Mouse (Mus musculus) hindbrain, embryonic 16.5 days (tissue): Measurements from ENCODE around the gene Gm49416. TPM values are rescaled to one million over a fixed set of nuclear protein-coding genes. Genes with fewer than 3 reads are reported as not detected.

Experiments
- ATAC-seq: fragments of 200-750 bp; cut with Nextera tagmentation; 2 replicates; pipeline ENCODE4 v1.8.0; 2017; ENCODE audit warnings: moderate TSS enrichment, moderate library complexity
- H3K27ac ChIP-seq: fragments of 300-500 bp; sonication (generic); 2 replicates; pipeline ENCODE4 v1.5.1; 2014; ENCODE audit warnings: low read depth, mild to moderate bottlenecking, control low read depth, low read length, moderate library complexity
- H3K27me3 ChIP-seq: fragments of 300-500 bp; sonication (generic); replicated peaks from 2 replicates; pipeline ENCODE4 v1.6.1; 2014; ENCODE audit warnings: low read length; ENCODE audit not compliant: control insufficient read depth, insufficient read depth
- H3K36me3 ChIP-seq: fragments of 300-500 bp; sonication (generic); 2 replicates; pipeline ENCODE4 v1.6.1; 2014; ENCODE audit warnings: mild to moderate bottlenecking, low read length, moderate library complexity, mixed read lengths; ENCODE audit not compliant: control insufficient read depth, insufficient read depth
- H3K4me1 ChIP-seq: fragments of 300-500 bp; sonication (generic); 2 replicates; pipeline ENCODE4 v1.6.1; 2014; ENCODE audit warnings: low read depth, low read length; ENCODE audit not compliant: control insufficient read depth, insufficient read depth
- H3K4me2 ChIP-seq: fragments of 300-500 bp; sonication (generic); 2 replicates; pipeline ENCODE4 v1.6.1; 2014; ENCODE audit warnings: mild to moderate bottlenecking, low read length, control low read depth, moderate library complexity
- H3K4me3 ChIP-seq: fragments of 300-500 bp; sonication (generic); 2 replicates; pipeline ENCODE4 v1.5.1; 2014; ENCODE audit warnings: mild to moderate bottlenecking, low read length, control low read depth, moderate library complexity
- H3K9ac ChIP-seq: fragments of 300-500 bp; sonication (generic); 2 replicates; pipeline ENCODE4 v1.6.1; 2014; ENCODE audit warnings: low read depth, mild to moderate bottlenecking, control low read depth, low read length, moderate library complexity
- H3K9me3 ChIP-seq: fragments of 300-500 bp; sonication (generic); 2 replicates; pipeline ENCODE4 v1.6.1; 2014; ENCODE audit warnings: mild to moderate bottlenecking, low read length, moderate library complexity; ENCODE audit not compliant: control insufficient read depth
- WGBS: fragments of 180-500 bp; shearing (Covaris S2); extraction: QIAGEN DNeasy Blood & Tissue Kit; methylation state at CpG from one replicate; pipeline ENCODE4 v1.1.7; 2014; 5-methylcytosine and 5-hydroxymethylcytosine counted together
- polyA plus RNA-seq: library from polyadenylated mRNA; unstranded; fragments of >200 nt; fragmentation: Nextera tagmentation; extraction: Ambion mirVana; gene quantifications from 2 replicates; pipeline ENCODE4 v1.2.1, GENCODE M21; 2015

The Gm49416 gene
- polyA plus RNA-seq, 1 experiment from 2014 or later, result not detected

DNA sequence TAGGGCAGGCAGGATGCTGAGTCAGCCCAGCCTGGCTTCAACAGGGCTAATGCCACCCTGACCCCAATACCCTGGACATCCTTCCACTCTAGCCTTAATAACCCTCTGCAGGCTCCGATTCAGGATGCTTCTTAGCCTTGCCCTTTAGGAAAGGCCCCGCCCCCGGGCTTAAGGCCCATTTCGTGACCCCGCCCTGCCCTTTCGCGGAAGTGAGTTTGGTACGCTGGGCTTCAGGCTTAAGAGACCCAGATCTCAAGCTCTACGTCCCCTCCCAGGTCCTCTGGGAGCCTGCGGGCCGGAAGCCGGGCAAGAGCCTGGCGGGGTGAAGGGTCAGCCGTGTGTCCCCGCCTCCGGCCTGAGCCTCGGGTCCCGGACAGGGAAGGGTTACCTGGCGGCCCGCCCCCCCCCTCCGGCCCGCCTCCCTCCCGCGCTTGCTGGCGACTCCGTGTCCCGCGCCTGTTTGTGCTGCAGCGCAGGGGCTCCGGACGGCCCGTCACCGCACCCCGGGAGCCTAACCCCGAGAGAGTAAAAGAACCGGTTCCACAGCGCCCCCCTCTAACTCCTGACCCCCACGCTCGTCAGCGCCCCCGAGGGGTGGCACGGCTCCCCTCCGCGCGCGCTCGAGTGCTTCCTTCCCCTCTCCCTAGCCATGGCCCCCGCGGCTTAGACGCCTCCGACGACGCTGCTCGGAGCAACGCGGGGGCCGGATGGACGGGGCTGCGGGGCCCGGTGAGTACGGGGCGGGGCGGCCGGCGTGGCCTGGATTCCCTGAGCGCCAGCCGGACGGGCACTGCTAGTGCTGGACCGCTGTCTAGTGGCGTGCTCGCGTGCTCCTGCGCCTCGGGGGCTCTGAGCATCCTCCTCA lies 40.7 kb downstream of the Gm49416 start, which contains the start of the genes Rom1 and Eml3:
Rom1 (minus strand) TSS at position 133 of the 865 bp plus-strand sequence.
Eml3 (plus strand) TSS at position 329 of the 865 bp plus-strand sequence.
- Histone ChIP-seq H3K27ac (peak within 1 kb of the TSS; percentile 55; the same call in 1 of the 2 replicates), H3K27me3 (0 out of 2 replicates have a peak, but pooled peaks cover 2% of the 10 kb centered on the region), H3K9me3 (no peaks in the 10 kb centered on the region), H3K4me2 (peak within 1 kb of the TSS; percentile 72), H3K9ac (peak within 1 kb of the TSS; percentile 73), H3K4me1 (peaks cover 8% of the 10 kb centered on the region), H3K36me3 (peaks cover 14% of the 10 kb centered on the region), H3K4me3 (peak within 1 kb of the TSS; percentile 57)
- peak; percentile 59 for ATAC-seq
- WGBS, result under 1% methylated on average over 66 of the region's 74 CpGs

DNA sequence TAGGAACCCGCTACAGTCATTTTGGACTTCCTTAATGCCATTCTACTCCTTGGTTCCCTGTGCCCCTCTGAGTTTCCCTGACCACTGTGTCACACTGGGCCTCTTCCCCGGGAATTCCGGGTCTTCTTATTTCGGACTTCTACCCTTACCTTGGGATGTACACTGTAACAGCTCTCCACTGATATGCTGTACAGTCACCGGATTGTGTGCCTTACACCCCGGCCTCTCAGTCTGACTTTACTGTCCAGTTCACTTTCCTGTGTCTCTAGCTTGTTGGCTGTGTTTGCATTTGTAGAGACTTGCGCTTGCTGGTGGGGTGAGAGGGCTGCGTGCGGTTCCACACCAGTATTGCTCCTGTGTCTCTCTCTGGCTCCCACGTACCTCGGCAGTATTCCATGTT lies 41.4 kb downstream of the Gm49416 start:
- Histone ChIP-seq H3K36me3 (peaks cover 14% of the 10 kb centered on the region), H3K27ac (no peak overlapping the region), H3K4me1 (peaks cover 8% of the 10 kb centered on the region), H3K9ac (peak overlapping the region; percentile 73), H3K27me3 (0 out of 2 replicates have a peak, but pooled peaks cover 2% of the 10 kb centered on the region), H3K9me3 (no peaks in the 10 kb centered on the region), H3K4me3 (peak overlapping the region; percentile 57), H3K4me2 (peak overlapping the region; percentile 72)
- 17% methylated on average over 11 of the region's 11 CpGs for WGBS
- no peak for ATAC-seq

- no peak for ATAC-seq
- peaks cover 8% of the 10 kb centered on the region for H3K4me1 ChIP-seq
- H3K27me3 ChIP-seq, result 0 out of 2 replicates have a peak, but pooled peaks cover 2% of the 10 kb centered on the region
- H3K4me2 ChIP-seq, result no peak overlapping the region; the same call in 1 of the 2 replicates
- 82% methylated on average over 7 of the region's 7 CpGs for WGBS
- no peak overlapping the region for H3K9ac ChIP-seq
- no peak overlapping the region for H3K4me3 ChIP-seq
- peaks cover 11% of the 10 kb centered on the region for H3K36me3 ChIP-seq
- H3K27ac ChIP-seq, result no peak overlapping the region
- H3K9me3 ChIP-seq, result no peaks in the 10 kb centered on the region
Observed at GRCm38 (mm10) chr19:8930771-8931170, 42.0 kb downstream of the Gm49416 start.

DNA sequence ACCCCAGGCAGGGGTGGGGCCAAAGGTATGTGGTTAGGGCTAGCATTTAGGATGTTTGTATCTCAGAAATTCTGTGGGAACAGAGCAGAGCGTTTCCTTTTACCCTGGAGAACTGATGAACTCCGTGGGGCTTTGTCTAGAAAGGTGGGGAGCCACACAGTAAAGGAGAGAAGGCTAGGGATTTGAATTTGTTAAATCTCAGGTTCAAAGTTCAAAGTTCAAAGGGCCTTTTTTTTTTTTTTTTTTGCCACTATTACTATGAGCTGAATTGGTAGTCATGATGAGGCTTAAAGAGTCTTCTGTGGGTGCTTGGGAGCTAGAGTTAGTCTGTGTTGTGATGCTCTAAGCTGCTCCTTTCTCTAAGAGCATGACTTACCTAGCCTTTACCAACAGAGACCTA lies 48.0 kb downstream of the Gm49416 start:
- no peaks in the 10 kb centered on the region; the same call in 1 of the 2 replicates for H3K36me3 ChIP-seq
- ATAC-seq, result no peak
- H3K4me1 ChIP-seq, result peaks cover 6% of the 10 kb centered on the region
- no peaks in the 10 kb centered on the region for H3K27me3 ChIP-seq
- no peak overlapping the region for H3K4me3 ChIP-seq
- H3K9me3 ChIP-seq, result no peaks in the 10 kb centered on the region
- no peak overlapping the region for H3K4me2 ChIP-seq
- H3K9ac ChIP-seq, result no peak overlapping the region
- WGBS, result 89% methylated on average over 2 of the region's 2 CpGs
- H3K27ac ChIP-seq, result no peak overlapping the region

GRCm38 (mm10) chr19:8940526-8941133 lies 51.9 kb downstream of the Gm49416 start:
- Histone ChIP-seq H3K36me3 (peaks cover 6% of the 10 kb centered on the region), H3K27me3 (no peaks in the 10 kb centered on the region), H3K9ac (peak overlapping the region; percentile 49; the same call in 1 of the 2 replicates), H3K4me1 (peaks cover 22% of the 10 kb centered on the region), H3K4me2 (peak overlapping the region; percentile 71), H3K9me3 (no peaks in the 10 kb centered on the region), H3K27ac (no peak overlapping the region), H3K4me3 (no peak overlapping the region)
- no peak for ATAC-seq
- 80% methylated on average over 15 of the region's 15 CpGs for WGBS

DNA sequence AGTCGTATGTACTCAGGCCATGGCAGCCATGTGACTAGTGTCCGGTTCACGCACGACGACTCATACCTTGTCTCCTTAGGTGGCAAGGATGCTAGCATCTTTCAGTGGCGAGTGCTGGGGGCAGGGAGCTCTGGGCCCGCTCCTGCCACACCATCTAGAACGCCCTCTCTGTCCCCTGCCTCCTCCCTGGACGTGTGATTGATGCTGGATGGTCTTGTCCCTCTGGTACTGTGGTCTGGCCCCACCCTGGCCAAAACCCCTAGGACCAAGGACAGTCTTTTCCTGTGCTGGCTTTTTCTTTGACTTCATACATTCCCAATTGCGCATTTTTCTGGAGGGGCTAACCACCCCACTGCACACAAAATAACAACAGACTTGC lies 52.4 kb downstream of the Gm49416 start:
- Histone ChIP-seq H3K9me3 (no peaks in the 10 kb centered on the region), H3K4me3 (peak overlapping the region; percentile 89), H3K4me2 (peak overlapping the region; percentile 71), H3K27me3 (no peaks in the 10 kb centered on the region), H3K4me1 (peaks cover 22% of the 10 kb centered on the region), H3K9ac (peak overlapping the region; percentile 49), H3K27ac (0 out of 2 replicates have a peak overlapping the region, but pooled peaks have one; percentile 9), H3K36me3 (peaks cover 8% of the 10 kb centered on the region)
- 29% methylated on average over 10 of the region's 10 CpGs for WGBS
- ATAC-seq, result peak; percentile 38

- no peaks in the 10 kb centered on the region for H3K27me3 ChIP-seq
- peaks cover 12% of the 10 kb centered on the region for H3K36me3 ChIP-seq
- peak within 1 kb of the TSS; percentile 89 for H3K4me3 ChIP-seq
- H3K4me2 ChIP-seq, result peak within 1 kb of the TSS; percentile 71
- peaks cover 22% of the 10 kb centered on the region for H3K4me1 ChIP-seq
- WGBS, result under 1% methylated on average over 64 of the region's 64 CpGs
- no peaks in the 10 kb centered on the region for H3K9me3 ChIP-seq
- peak within 1 kb of the TSS; percentile 97 for H3K27ac ChIP-seq
- ATAC-seq, result peak; percentile 96
- H3K9ac ChIP-seq, result peak within 1 kb of the TSS; percentile 97
Observed at GRCm38 (mm10) chr19:8941515-8942217, 52.9 kb downstream of the Gm49416 start, which contains the start of gene Mta2. Gene Mta2 (plus strand): TSS chr19:8941875.

DNA sequence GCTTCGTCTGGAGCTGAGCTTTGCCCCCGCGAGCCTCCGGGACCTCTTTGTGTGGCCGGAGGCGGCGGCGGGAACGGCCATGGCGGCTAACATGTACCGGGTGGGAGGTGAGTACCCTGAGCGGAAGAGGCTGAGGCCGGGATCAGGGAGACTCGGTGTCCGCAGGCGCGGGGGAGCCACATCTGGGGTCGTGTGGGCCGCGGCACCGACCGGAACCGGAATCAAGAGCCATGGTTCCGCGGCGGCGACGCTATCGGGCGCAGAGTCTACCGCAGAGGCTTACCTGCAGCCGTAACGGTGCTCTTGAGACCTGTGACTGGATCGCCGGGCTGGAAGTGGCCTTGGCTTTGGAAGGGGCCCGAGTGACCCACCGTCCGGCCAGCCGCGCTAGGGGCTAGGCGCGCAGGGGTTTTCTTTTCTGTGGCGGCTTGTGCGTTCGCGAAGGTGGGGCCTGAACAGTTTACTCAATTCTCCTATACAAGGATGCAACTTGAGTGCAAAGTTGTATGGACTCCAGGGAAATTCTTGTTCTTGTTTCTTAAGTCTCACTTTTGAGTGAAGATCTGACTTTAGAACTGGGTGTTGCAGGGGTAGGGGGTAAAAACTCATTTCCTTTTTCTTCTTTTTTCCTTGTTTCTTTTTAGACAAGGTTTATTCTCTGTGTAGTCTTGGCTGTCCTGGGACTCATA lies 53.7 kb downstream of the Gm49416 start:
- Histone ChIP-seq H3K4me3 (peak overlapping the region; percentile 89), H3K9me3 (no peaks in the 10 kb centered on the region), H3K9ac (peak overlapping the region; percentile 97), H3K27me3 (no peaks in the 10 kb centered on the region), H3K27ac (peak overlapping the region; percentile 97), H3K4me1 (peaks cover 22% of the 10 kb centered on the region), H3K36me3 (peaks cover 18% of the 10 kb centered on the region), H3K4me2 (peak overlapping the region; percentile 71)
- WGBS, result under 1% methylated on average over 41 of the region's 46 CpGs
- ATAC-seq, result peak; percentile 65
